Mouse (Mus musculus) kidney, postnatal 4 days (tissue): ENCODE results near the gene Hipk2.

Experiments
- DNase-seq, 2 experiments: peaks; one replicate each; pipeline ENCODE4 v3.0.0; 2021; ENCODE audit warnings: mixed read lengths in 2 of 2

Hipk2 gene

DNA sequence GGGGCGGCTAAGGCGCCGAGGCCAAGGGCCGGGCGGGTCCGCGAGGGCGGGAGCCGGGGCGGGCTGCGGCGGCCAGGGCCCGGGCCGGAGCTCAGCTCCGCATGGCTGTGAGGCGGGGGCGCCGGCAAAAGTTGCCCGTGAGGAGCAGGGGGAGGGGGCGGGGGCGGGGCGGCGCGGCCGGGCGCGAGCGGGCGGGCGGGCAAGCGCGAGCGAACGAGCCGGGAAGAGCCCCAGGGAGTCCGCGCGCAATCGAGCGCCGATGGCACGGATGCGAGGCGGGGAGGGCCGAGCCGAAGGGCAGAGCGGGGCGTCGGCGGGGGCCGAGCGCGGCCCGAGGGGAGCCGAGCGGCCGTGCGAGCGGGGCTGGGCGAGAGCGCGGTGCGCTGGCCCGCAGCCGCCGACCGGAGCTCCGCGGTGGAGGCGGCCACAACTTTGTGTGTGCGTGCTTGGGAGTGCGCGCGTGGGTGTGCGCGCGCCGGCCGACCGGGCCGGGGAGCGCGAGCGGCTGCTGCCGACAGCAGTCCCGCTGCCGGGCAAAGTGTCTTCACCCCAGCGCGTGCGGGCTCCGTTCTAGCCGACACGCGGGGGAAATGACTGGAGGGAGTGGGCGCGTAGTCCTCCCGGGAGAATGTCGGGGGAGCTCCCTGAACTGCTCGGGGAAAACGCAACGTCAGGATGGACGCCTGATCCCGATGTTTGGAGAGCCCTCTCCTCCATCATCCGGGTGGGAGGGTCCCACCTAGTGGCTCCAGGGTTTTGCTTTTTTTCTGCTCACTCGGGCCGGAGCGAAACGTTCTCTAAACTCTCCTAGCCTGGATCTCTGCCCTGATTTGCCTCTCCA lies at the start of gene Hipk2:
Gene Hipk2 (minus strand): TSS at position 95 of the 841 bp plus-strand sequence.
- peak; percentile 88 to 94 for DNase-seq

DNA sequence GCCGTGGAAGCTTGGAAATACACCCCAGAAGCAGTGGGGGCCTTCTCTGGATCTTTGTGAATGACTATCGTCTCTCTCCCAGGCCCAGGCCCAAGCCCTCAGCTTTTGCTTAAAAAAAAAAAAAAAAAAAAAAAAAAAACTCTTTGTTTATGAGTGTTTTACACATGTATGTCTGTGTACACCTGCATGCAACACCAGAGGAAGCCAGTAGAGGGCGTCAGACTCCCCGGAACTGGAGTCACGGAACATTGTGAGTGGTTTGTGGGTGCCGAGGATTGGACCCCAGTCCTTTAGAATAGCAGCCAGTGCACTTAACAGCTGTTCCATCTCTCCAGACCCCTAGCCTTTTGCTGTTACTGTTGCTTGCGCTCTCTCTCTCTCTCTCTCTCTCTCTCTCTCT lies 49.8 kb upstream of the Hipk2 start:
- no peak for DNase-seq

DNA sequence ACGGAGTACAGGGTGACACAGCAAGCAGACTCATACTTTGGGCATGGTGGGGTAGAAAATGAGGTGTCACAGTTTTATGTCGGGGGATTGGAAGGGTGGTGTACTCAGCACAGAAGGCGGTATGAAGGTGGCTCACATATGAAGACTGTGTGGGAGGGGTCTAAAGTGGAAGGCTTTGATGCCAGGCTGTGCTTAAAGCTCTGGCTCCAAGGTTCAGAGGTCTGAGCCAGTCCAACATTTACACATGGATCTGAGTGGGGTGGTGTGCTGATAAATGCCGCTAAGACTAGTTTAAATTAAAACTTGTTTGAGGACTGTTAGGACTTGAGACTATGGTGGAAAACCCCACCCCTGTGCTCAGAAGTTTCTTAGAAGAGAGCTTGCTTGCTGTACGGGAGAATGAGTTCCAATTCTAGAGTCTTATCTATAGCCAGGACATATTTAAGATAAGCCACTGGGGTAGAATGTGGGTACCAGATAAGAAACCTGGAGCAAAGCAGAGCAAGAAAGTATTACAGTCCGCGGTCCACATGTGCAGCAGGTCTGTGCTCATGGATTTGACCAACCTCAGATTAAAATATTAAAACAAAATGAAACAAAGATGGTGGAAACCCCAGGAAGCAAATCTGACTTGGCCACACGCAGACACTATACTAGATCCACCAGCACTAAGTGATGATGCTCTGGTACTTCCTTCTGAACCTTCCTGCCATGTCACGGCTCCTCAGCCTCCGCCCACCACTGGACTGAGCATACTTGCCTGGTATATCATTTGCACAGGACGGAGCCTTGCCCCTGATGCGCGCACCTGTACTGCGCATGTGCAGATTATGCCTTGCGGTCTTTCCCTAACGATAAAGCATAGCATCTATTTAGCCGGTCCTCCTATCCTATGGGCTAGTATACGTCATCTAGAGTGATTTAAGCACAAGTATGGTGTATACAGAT lies 48.2 kb upstream of the Hipk2 start:
- DNase-seq, result no peak

DNA sequence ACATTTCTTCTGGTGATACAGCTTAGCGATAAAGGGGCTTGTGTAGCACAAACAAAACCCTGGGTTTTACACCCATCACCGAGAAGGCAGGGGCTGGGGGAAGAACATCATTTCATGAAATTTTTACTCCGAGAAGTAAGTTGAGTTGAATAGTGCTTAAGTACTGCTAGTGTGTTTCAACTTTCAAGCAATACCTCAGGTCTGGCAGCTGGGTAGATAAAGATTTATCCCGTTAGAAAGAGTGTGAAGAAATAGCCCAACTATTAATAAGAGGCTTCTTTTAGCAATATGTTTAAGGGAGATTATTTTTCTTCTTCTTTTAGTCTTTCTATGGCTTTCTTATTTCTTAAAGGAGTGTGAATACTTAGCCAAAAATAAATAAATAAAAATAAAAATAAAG lies 47.5 kb upstream of the Hipk2 start:
- DNase-seq, result no peak

DNA sequence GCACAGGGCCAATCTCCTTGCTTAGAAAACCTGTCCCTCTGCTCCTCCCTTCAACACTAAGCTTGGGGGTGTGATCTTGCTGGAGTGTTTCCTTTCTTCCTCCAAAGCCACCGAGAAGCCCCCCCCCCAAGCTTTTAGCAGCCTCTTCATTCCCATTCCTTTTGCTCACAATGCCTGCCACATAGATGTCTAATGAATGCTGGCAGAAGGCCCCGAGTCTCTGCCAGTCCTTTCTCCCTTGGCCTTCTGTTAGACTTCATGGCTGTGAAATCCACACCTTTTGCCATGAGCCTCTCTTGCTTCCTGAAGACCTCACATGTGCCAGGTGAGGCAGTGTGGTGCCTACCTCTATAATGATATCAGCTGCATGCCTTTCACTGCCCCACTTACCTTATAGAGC lies 46.6 kb upstream of the Hipk2 start:
- DNase-seq, result no peak

DNA sequence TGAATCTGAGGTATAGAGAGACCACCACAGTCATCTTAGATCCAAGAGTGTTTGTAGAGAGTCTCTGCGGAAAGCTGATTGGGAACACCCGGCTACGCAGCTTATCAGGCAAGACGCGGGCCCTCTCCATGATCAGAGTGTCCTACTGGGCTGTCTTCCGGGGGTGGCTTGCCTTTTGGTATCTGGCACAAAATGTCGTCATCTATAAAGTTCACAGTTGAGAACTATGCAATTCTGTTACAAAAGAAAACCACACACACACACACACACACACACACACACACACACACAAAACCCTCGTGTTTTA lies 45.8 kb upstream of the Hipk2 start:
- no peak for DNase-seq

DNA sequence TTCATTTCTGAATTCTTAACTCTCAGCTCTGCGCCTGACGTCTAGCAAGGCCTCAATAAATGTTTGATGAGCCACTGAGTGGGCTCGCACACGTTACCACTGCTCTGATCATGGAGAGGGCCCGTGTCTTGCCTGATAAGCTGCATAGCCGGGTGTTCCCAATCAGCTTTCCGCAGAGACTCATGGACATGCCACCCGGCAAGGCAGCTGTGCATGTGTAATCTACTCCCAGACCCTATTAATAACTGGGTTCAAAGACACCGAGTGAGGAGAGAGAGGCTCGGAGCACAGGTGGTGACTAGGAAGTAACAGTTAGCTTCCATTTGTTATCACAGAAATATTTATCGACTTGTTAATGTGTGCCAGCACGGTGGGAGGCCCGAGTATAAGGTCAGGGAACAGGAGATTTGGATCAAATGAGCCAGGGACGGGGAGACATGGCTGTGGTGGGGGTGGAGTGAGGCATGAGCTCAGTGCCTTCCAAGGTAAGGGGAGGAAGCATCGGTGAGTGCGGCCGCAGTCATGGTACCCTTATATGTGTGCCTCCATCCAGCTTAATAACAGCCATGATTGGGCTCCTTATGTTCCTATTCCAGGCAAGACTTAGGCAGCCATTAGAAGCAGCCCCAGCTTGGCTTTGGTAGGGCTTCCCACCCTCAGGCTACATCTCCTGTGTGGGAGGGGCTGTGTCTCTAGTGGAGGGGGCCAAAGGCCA lies 45.3 kb upstream of the Hipk2 start:
- peak; percentile 45 to 60 for DNase-seq

DNA sequence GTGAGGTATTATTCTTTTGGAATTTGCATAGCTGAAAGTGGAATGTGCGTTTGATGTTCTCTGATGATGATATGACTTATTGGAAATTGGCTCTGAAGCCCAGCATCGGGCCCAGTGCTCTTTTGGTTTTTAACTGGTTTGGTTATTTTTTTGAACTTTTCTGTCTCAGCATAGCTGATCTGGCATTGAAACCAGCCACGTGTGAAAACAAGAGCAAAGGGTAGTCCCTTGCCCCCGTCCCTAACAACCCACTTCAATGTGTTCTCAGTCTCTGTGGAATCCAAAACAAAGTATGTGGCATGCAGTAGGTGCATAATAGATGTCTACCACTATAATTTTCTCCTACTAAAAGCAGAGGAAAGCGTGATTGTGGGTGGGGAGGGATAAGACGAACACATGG lies 44.2 kb upstream of the Hipk2 start:
- no peak for DNase-seq

DNA sequence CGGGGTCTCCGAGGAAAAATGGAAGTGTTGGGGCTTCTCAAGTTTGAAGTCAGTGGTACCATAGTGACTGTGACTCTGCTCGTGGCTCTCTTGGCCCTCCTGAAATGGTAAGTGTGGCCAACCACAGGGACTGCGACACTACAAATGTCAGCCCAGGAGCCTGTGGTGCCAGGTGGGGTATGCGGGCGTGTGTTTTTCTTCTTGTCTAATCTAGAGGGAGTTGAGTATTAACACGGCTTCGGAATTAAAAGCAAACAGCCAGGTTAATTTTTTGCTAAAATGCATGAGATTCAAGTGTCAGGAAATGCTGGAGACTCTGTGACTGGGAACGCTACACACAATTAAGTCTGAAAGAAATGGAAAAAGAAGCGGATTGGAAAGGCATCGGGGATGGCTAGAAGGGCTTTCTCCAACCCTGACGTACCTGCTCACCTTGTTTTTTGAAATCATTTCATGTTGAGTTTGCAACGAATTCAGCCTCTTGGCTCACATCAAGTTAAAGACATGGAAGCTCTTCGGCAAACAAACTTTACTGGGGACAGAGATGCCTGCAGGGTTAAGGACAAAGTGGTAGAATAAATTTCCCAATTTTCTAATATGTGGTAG lies 43.3 kb upstream of the Hipk2 start:
- DNase-seq, result peak; percentile 61 to 78

DNA sequence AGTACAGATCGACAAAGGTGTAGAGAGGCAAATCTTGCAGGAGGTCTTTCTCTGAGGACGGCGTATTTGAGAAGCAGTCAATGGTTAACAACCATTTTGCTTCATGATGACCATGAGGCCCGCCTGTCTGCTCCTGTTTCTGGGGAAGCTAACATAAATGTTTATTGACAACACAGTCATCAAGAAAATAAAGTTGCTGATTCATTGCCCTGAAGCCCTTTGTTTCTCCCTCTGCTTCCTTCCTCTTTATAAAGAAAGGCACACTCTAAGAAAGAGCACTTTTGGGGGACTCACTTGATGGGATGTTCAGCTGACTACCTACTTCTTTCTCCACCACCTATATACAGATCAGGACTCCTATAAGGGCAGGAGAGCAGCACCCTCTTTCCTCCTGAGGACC lies 42.8 kb upstream of the Hipk2 start:
- DNase-seq, result no peak

DNA sequence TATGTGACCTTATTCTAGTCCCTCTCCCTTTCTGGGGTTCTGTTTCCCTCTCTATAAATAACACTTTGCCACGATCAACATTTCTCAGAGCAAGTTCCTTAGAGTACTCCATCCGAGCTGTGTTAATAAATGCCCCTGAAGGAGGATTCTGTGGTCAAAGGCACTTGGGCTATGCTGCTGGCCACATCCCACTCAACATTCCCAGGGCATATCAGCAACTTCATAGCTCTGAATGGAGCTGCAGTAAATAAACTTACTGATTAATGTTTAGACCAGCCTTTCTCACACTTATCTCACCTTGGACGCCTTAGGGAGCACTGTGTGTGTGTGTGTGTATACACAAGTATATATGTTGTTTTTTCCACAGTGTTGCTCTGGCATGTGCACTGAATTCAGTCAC lies 41.5 kb upstream of the Hipk2 start:
- DNase-seq, result peak in 1 of 2 experiments; percentile 54

DNA sequence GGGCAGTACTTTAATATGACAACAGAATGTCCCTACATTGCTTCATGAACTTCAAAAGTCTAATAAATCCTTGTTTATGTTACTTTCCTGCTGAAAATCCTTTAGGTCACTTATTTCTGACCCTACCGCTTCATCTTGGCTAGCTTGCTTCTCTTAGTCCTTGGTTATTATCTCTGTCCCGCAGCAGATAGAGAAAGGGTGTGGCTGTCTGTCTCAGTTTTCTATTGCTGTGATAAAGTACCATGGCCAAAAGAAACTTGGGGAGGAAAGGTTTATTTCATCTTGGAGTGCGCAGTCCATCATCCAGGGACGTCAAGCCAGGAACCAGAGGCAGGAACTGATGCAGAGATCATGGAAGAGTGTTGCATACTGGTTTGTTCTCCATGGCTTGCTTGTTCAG lies 40.6 kb upstream of the Hipk2 start:
- no peak for DNase-seq

DNA sequence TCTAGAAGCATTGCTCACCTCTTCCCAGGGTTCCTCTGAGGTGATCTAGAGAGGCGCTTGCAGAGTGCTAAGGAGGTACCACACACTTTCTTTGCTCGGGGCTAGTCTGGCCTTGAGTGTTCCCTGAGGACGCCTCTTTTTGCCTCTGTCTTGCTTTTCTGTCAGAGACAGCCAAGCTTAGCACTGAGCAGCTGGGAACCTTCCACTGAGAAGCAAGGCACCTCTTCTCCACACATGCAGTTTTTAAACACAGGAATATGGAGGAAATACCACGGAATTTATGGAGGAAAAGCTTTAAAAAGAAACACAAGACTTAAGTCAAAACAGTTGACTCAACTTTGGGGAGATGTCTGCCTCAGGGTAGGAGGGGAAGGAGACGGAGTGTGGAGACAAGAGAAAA lies 39.8 kb upstream of the Hipk2 start:
- DNase-seq, result no peak

DNA sequence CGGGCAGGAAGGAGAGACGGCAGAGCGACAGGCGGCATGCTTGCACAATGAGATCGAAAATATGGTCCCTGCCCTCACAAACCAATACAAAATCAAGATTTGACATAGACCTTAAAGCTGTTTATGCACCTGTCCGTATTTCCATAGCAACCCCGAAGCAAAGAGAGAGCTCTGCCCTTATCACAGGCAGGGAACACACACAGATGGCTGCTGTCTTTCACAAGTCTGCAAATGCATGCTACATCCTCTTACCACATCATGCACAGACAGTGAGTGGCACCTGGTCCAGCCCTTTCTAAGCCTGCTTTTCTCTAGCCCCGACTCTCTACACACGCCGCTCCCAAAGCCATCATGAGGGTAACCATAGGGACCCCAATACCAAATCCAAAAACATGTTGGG lies 38.2 kb upstream of the Hipk2 start:
- DNase-seq, result no peak

DNA sequence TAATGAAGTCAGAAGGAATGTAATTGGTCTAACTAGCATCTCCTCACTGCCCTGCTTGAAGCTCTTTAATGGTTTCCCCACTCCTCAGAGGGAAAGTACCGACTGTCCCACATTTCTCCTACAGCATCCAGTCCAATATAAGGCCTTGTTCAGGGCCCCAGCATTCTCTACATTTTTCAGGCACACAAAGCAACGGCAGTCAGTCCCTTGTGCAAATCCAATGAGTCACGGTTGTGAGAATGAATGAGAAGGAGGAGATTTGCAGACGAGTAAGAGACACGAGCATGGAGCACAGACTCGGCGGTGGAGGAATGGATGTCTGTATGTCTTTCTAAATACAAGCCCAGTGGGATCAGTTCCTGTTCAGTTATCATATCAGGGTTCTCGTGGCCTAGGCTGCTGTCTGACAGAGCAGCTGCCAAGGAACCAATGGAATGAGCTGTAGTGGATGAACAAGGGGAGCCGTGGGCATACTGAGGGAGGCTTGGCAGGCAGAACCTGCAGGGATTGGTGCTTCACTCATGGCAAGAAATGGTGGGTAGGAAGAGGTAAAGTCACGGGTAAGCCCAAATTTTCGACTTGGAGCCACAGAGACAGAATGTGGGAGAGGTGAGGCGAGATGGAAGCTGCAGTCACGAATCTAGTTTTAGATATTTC lies 37.5 kb upstream of the Hipk2 start:
- no peak for DNase-seq

DNA sequence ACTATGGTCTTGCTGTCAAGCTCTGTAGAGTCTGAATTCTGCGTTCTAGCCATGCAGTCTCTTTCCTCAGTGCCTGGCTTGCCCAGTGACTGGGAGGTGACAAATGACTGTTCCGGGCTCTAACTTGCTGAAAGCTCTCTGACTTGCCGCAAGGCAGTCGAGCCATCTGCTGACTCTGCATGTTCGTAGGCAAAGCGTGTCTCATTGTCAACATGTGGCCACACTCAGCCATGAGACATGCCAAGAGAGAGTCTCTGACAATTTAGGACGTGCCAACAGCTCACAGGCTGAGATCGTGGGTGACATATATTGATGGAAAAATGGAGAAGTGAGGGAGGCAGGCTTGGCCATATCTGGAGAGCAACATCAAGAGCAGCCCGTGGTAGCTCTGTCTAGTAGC lies 36.9 kb upstream of the Hipk2 start:
- DNase-seq, result no peak

DNA sequence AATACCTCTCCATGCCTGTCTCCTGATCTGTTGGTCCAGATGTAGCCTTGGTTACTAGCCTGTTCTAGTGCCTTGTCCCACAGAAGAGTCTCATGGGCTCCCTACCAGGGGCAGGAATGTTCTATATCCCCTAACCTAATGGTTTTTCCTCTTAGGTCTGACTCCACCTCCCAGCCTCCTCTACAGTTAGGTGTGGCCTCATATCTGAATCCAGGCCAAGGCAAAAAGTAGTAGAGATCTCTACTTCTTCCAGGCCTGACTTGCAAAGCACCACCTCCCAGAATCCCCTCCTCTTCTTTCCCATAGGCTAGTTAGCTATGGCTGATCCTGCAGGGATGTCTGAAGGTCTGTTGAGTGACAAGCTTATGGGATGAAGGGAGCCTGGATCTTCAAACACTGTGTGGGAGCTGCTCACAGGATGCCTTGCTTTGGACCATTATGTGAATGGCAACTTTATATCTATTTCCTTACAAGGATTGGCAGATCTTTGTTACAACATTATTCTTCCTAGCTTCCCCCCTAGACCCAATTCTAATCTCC lies 36.2 kb upstream of the Hipk2 start:
- no peak for DNase-seq

DNA sequence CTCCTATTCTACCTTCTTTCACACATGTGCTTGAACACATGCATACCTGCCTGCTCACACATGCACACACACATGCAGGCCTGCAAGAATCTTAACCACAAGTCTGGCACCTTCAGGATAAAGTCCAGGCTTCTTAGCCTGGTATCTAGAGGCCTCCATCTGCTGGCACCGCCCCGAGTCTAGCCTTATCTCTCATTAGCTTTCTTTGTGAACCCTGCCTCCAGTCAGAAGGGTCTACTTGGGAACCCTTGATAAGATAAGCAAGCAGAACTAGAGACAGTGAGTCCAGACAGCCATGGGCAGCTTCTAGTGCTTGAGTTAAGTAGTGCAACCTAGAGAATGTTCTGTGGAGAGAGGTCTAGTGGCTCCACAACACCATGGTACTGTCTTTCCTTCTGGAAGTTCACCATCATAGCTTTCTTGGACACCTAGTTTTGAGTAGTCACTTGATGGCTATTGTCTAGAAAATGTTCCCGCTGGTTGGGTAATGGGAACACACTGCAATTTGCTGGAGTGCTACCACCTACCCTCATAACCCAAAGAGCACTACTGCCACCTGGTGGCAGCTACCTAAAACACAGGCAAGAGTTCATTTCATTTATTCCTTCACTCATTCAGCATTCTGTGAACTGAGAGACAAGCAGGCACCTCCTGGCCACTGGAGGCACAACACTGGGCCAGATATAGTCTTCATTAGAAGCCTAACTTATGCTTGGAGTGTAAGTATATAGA lies 35.0 kb upstream of the Hipk2 start:
- peak; percentile 63 to 77 for DNase-seq

DNA sequence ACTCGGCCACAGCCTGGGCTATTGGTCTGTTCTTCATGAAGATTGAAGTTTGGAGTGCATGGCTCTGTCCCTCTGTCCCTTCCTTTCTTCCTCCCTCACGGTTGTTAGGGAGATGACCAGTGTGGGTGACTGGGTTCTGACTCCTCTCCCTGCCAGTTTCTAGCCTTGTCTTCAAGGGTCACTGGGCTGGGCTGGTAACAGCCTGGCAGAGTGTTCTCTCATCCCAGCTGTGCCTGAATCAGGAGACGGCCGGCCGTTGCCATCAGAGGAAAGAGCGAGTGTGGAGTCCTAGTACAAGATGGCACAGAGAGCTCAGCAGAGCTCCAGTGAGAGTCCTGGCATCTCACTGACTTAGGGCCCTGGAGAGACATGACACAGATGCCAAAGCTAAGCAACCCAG lies 32.4 kb upstream of the Hipk2 start:
- peak in 1 of 2 experiments; percentile 54 for DNase-seq

DNA sequence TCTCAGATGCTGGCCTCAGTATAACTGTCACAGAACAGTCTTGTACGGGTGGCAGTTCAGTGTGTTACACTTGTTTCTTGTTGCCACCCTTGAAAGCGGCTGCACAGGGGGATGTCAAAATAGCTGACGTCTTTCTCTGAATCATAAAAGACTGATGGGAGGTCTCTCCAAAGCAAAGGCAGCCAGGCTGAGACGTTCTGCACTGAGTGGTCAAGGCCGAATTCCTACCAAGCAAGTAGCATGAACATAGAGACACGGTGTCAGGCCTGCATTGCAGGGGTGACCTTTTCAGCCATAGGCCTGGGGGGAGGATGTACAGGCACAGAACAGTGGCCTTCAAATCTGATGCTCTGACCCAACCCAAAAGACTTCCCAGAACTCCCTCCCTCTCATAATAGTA lies 30.0 kb upstream of the Hipk2 start:
- no peak for DNase-seq

DNA sequence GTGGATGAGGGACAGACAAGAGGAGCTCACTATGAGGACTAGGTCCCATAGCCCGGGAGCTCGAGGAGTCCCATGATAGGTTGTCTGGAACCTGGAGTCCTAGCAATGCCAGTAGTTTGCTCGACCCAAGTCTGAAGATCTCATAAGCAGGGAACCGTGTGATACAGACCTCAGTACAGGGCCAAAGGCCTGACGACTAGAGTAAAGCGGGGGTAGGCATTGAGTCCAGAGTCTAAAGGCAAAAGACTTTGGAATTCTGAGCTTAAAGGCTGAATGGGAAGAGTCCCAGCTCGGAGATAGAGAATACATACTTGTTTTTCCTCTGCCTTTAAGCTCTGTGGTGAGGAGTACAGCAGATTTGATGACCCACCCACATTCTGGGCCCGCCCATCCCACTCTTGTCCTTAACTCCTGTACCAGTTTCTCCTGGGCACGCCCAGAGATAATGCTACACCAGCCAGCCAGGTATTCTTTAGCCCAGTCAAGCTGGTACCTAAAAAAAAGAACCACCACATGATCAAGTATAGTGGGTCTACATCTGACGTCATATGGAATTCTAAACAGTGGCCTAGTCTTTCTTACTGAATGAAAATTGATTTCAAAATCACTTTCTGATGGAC lies 27.0 kb upstream of the Hipk2 start:
- no peak for DNase-seq
